Mouse (Mus musculus): ENCODE measurements at regions not wholly inside any gene's neighbourhood (a gene's known extent, or its start where the extent isn't known, plus 50 kb on each side); places are given as distances from the start of the nearest gene placed in this dataset.

GRCm38 (mm10) chr16:5367581-5368119 lies 111.9 kb upstream of the Eef2kmt start:
- no peaks in the 10 kb centered on the region for H3K9me3 ChIP-seq (ENCODE audit: control insufficient read depth, low read depth, low read length)
- no peaks in the 10 kb centered on the region for H3K4me1 ChIP-seq (ENCODE audit: control insufficient read depth, insufficient read depth, low read length)
- H3K9ac ChIP-seq (replicated peaks; ENCODE audit: low read depth, low read length): no peak overlapping the region
- H3K27ac ChIP-seq (ENCODE audit: low read length): no peak overlapping the region
- H3K4me2 ChIP-seq (replicated peaks; ENCODE audit: low read depth, low read length): no peak overlapping the region
- H3K27me3 ChIP-seq (ENCODE audit: control insufficient read depth, insufficient read depth, low read length): no peaks in the 10 kb centered on the region
- no peak for ATAC-seq (ENCODE audit: insufficient number of reproducible peaks, insufficient read depth, low FRiP score, low read depth)
- WGBS: 85% methylated on average over 10 of the region's 10 CpGs
- H3K36me3 ChIP-seq (ENCODE audit: control insufficient read depth, insufficient read depth, low read length): no peaks in the 10 kb centered on the region
- no peak overlapping the region for H3K4me3 ChIP-seq (ENCODE audit: low read depth, low read length)

- 93% methylated on average over 3 of the region's 3 CpGs for WGBS
- no peaks in the 10 kb centered on the region for H3K27me3 ChIP-seq (ENCODE audit: control insufficient read depth, insufficient read depth, low read length)
Measured at GRCm38 (mm10) chr16:5366021-5366420, 110.2 kb upstream of the Eef2kmt start.

DNA sequence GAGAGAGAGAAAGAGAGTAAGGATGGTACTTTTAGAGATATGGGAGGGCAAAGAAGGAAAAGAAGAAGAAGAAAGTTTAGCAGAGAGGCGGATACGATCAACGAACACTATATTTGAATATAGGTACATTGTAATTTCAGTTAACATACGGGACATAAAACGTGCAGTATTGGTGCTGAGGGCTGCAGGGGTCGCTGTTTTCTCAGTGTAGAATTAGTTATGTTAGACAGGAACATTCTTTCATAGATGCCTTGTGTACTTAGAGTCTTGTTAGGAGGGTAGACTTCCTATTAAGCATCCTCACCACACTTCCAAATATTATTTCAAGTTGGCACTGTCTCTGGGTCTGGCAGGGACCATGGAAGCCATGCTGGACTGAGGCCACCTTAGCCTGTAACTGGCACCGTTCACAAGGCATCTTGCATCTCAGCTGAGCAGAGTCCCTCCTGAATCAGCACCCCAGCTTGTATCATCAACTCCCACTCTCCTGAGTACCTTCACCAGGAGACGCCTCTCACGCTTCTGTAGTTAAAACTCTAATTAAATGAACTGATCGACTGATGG lies 107.3 kb upstream of the Eef2kmt start:
- Histone ChIP-seq H3K27me3 (ENCODE audit: control insufficient read depth, insufficient read depth, low read length) (no peaks in the 10 kb centered on the region), H3K4me1 (ENCODE audit: control insufficient read depth, insufficient read depth, low read length) (no peaks in the 10 kb centered on the region), H3K9ac (replicated peaks; ENCODE audit: low read depth, low read length) (no peak overlapping the region), H3K36me3 (ENCODE audit: control insufficient read depth, insufficient read depth, low read length) (no peaks in the 10 kb centered on the region), H3K4me3 (ENCODE audit: low read depth, low read length) (no peak overlapping the region), H3K4me2 (replicated peaks; ENCODE audit: low read depth, low read length) (no peak overlapping the region), H3K9me3 (ENCODE audit: control insufficient read depth, low read depth, low read length) (no peaks in the 10 kb centered on the region), H3K27ac (ENCODE audit: low read length) (no peak overlapping the region)
- WGBS: 77% methylated on average over 10 of the region's 10 CpGs
- ATAC-seq (ENCODE audit: insufficient number of reproducible peaks, insufficient read depth, low FRiP score, low read depth): no peak

More at GRCm38 (mm10) chr16:5366021-5366420, 110.2 kb upstream of the Eef2kmt start:
- Histone ChIP-seq H3K36me3 (ENCODE audit: control insufficient read depth, insufficient read depth, low read length) (no peaks in the 10 kb centered on the region), H3K4me1 (ENCODE audit: control insufficient read depth, insufficient read depth, low read length) (no peaks in the 10 kb centered on the region), H3K9ac (replicated peaks; ENCODE audit: low read depth, low read length) (no peak overlapping the region), H3K4me3 (ENCODE audit: low read depth, low read length) (no peak overlapping the region), H3K4me2 (replicated peaks; ENCODE audit: low read depth, low read length) (no peak overlapping the region), H3K9me3 (ENCODE audit: control insufficient read depth, low read depth, low read length) (no peaks in the 10 kb centered on the region), H3K27ac (ENCODE audit: low read length) (no peak overlapping the region)
- no peak for ATAC-seq (ENCODE audit: insufficient number of reproducible peaks, insufficient read depth, low FRiP score, low read depth)

GRCm38 (mm10) chr16:5359193-5359592 lies 103.4 kb upstream of the Eef2kmt start:
- no peak overlapping the region for H3K27ac ChIP-seq (ENCODE audit: low read length)
- no peaks in the 10 kb centered on the region for H3K36me3 ChIP-seq (ENCODE audit: control insufficient read depth, insufficient read depth, low read length)
- 74% methylated on average over 4 of the region's 4 CpGs for WGBS
- no peaks in the 10 kb centered on the region for H3K27me3 ChIP-seq (ENCODE audit: control insufficient read depth, insufficient read depth, low read length)
- no peaks in the 10 kb centered on the region for H3K9me3 ChIP-seq (ENCODE audit: control insufficient read depth, low read depth, low read length)
- no peak overlapping the region for H3K4me3 ChIP-seq (ENCODE audit: low read depth, low read length)
- H3K9ac ChIP-seq (replicated peaks; ENCODE audit: low read depth, low read length): no peak overlapping the region
- no peak for ATAC-seq (ENCODE audit: insufficient number of reproducible peaks, insufficient read depth, low FRiP score, low read depth)
- no peaks in the 10 kb centered on the region for H3K4me1 ChIP-seq (ENCODE audit: control insufficient read depth, insufficient read depth, low read length)
- no peak overlapping the region for H3K4me2 ChIP-seq (replicated peaks; ENCODE audit: low read depth, low read length)

- ATAC-seq (ENCODE audit: insufficient number of reproducible peaks, insufficient read depth, low FRiP score, low read depth): no peak
- Histone ChIP-seq H3K27me3 (ENCODE audit: control insufficient read depth, insufficient read depth, low read length) (no peaks in the 10 kb centered on the region), H3K9ac (replicated peaks; ENCODE audit: low read depth, low read length) (no peak overlapping the region), H3K27ac (ENCODE audit: low read length) (no peak overlapping the region), H3K36me3 (ENCODE audit: control insufficient read depth, insufficient read depth, low read length) (no peaks in the 10 kb centered on the region), H3K4me1 (ENCODE audit: control insufficient read depth, insufficient read depth, low read length) (no peaks in the 10 kb centered on the region), H3K4me2 (replicated peaks; ENCODE audit: low read depth, low read length) (no peak overlapping the region), H3K9me3 (ENCODE audit: control insufficient read depth, low read depth, low read length) (no peaks in the 10 kb centered on the region), H3K4me3 (ENCODE audit: low read depth, low read length) (no peak overlapping the region)
- WGBS: 69% methylated on average over 2 of the region's 2 CpGs
Measured at GRCm38 (mm10) chr16:5353881-5354280, 98.1 kb upstream of the Eef2kmt start.

GRCm38 (mm10) chr16:5351890-5352571 lies 96.2 kb upstream of the Eef2kmt start:
- no peak overlapping the region for H3K9ac ChIP-seq (replicated peaks; ENCODE audit: low read depth, low read length)
- no peaks in the 10 kb centered on the region for H3K27me3 ChIP-seq (ENCODE audit: control insufficient read depth, insufficient read depth, low read length)
- peak; percentile 83 for ATAC-seq (ENCODE audit: insufficient number of reproducible peaks, insufficient read depth, low FRiP score, low read depth)
- no peak overlapping the region; the same call in 1 of the 2 replicates for H3K4me3 ChIP-seq (ENCODE audit: low read depth, low read length)
- no peak overlapping the region for H3K27ac ChIP-seq (ENCODE audit: low read length)
- H3K9me3 ChIP-seq (ENCODE audit: control insufficient read depth, low read depth, low read length): no peaks in the 10 kb centered on the region
- 2% methylated on average over 18 of the region's 18 CpGs for WGBS
- peak overlapping the region; percentile 2 for H3K4me2 ChIP-seq (replicated peaks; ENCODE audit: low read depth, low read length)
- H3K36me3 ChIP-seq (ENCODE audit: control insufficient read depth, insufficient read depth, low read length): no peaks in the 10 kb centered on the region
- no peaks in the 10 kb centered on the region for H3K4me1 ChIP-seq (ENCODE audit: control insufficient read depth, insufficient read depth, low read length)

- Histone ChIP-seq H3K27ac (ENCODE audit: low read length) (no peak overlapping the region), H3K4me1 (ENCODE audit: control insufficient read depth, insufficient read depth, low read length) (no peaks in the 10 kb centered on the region), H3K9me3 (ENCODE audit: control insufficient read depth, low read depth, low read length) (no peaks in the 10 kb centered on the region), H3K36me3 (ENCODE audit: control insufficient read depth, insufficient read depth, low read length) (no peaks in the 10 kb centered on the region), H3K9ac (replicated peaks; ENCODE audit: low read depth, low read length) (no peak overlapping the region), H3K27me3 (ENCODE audit: control insufficient read depth, insufficient read depth, low read length) (no peaks in the 10 kb centered on the region), H3K4me2 (replicated peaks; ENCODE audit: low read depth, low read length) (no peak overlapping the region), H3K4me3 (ENCODE audit: low read depth, low read length) (no peak overlapping the region)
- 85% methylated on average over 5 of the region's 5 CpGs for WGBS
- ATAC-seq (ENCODE audit: insufficient number of reproducible peaks, insufficient read depth, low FRiP score, low read depth): no peak
Measured at GRCm38 (mm10) chr16:5347151-5347550, 91.4 kb upstream of the Eef2kmt start.

DNA sequence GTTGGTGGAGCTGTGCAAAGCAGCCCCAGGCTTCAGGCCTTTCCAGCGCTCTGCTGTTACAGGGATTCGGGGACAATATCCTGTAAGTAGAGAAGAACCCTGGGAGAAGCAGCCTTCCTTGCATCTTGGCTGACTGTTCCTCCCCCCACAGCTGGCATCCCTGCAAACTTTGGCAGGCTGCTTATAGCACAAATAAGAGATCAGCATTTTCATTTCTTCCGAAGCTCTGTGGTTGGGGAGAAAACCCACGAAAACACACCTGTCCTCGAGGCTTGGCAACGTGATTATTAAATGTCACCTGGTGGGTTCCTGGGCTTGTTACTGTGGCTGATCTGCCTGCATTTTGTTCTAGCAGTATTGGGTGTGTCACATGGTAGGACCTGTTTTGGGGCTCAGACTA lies 86.5 kb upstream of the Eef2kmt start:
- whole genome bisulfite sequencing: 81% methylated on average over 6 of the region's 6 CpGs
- Histone ChIP-seq H3K4me2 (replicated peaks; ENCODE audit: low read depth, low read length) (no peak overlapping the region), H3K4me3 (ENCODE audit: low read depth, low read length) (no peak overlapping the region), H3K4me1 (ENCODE audit: control insufficient read depth, insufficient read depth, low read length) (no peaks in the 10 kb centered on the region), H3K9ac (replicated peaks; ENCODE audit: low read depth, low read length) (no peak overlapping the region), H3K9me3 (ENCODE audit: control insufficient read depth, low read depth, low read length) (no peaks in the 10 kb centered on the region), H3K27me3 (ENCODE audit: control insufficient read depth, insufficient read depth, low read length) (no peaks in the 10 kb centered on the region), H3K36me3 (ENCODE audit: control insufficient read depth, insufficient read depth, low read length) (no peaks in the 10 kb centered on the region), H3K27ac (ENCODE audit: low read length) (no peak overlapping the region)
- no peak for ATAC-seq (ENCODE audit: insufficient number of reproducible peaks, insufficient read depth, low FRiP score, low read depth)
